Mouse (Mus musculus) monocyte, adult 5-6 weeks (primary cell): ENCODE results near the gene Col25a1. TPM values are rescaled to one million over a fixed set of nuclear protein-coding genes. Genes with fewer than 3 reads are reported as not detected.

Experiments used
- ATAC-seq: fragments of 153-309, 156-312 bp; replicated peaks from 2 replicates; pipeline ENCODE4 v1.8.0; 2017; ENCODE audit warnings: mild to moderate bottlenecking; ENCODE audit not compliant: low TSS enrichment, insufficient number of reproducible peaks, severe bottlenecking, poor library complexity, low FRiP score
- total RNA-seq: library from RNA; stranded (forward); fragments of 200-1000, 200-491, 200-594 nt; gene quantifications from 3 replicates; pipeline ENCODE4 v1.2.3, GENCODE M21; 2017

Gene Col25a1
- total RNA-seq, 1 experiment from 2014 or later, result not detected

GRCm38 (mm10) chr3:130232944-130233343 lies 101.6 kb downstream of the Col25a1 start:
- ATAC-seq, result no peak

DNA sequence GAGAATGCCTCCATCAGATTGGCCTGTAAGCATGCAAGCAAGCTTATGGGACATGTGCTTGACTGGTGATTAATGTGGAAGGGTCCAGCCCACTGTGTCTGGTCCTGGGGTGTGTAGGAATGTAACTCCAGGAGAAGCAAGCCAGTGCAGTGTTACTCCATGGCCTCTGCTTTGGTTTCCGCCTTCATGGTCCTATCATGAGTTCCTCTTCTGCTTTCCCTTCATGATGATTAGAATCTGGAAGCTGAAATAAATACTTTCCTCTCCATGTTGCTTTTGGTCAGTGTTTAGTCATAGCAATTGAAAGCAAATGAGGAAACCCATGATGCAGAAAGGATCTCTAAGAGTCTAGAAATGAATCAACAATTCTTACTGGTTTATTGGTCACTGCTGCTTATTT lies 103.9 kb downstream of the Col25a1 start:
- no peak for ATAC-seq

- ATAC-seq, result no peak
Measured at GRCm38 (mm10) chr3:130236129-130236528, 104.8 kb downstream of the Col25a1 start.

GRCm38 (mm10) chr3:130237852-130238251 lies 106.6 kb downstream of the Col25a1 start:
- no peak for ATAC-seq

DNA sequence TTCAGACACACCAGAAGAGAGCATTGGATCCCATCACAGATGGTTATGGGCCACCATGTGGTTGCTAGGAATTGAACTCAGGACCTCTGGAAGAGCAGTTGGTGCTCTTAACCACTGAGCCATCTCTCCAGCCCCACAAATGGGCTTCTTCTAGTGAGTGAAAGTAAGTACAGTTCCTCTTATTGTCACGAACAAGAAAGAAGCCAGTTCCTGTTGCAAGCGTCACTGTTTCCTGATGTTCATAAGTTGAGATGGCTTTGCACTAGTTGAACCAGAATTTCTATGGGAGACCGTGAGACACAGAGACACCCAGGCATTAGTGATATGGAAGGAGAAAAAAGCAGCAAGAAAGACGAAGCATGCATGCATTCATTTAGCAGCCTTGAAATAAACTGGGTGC lies 110.6 kb downstream of the Col25a1 start:
- ATAC-seq, result no peak

GRCm38 (mm10) chr3:130242647-130243296 lies 111.5 kb downstream of the Col25a1 start:
- no peak for ATAC-seq

GRCm38 (mm10) chr3:130252355-130252754 lies 121.1 kb downstream of the Col25a1 start:
- no peak for ATAC-seq

DNA sequence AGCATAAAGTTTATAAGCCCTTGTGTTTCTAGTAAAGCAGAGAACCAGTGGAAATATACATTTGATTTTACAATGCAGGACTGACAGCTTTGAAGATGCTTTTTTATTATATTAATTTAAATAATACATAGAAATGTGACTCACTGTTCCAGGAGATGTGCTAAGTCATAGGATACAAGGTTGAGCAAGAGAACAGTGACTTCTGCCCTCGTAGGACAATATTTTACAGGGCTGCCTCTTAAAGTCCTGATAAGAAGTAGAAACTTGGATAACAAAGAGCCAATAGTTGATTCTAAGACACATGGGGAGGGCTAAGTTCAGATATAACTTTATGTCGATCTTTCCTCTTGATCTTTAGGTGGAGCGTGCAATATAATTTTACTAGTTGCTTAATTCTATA lies 124.8 kb downstream of the Col25a1 start:
- ATAC-seq, result no peak

- no peak for ATAC-seq
Measured at GRCm38 (mm10) chr3:130256610-130257009, 125.3 kb downstream of the Col25a1 start.

GRCm38 (mm10) chr3:130259670-130260069 lies 128.4 kb downstream of the Col25a1 start:
- no peak for ATAC-seq

GRCm38 (mm10) chr3:130260316-130260715 lies 129.0 kb downstream of the Col25a1 start:
- ATAC-seq, result no peak

- ATAC-seq, result no peak
Measured at GRCm38 (mm10) chr3:130265104-130265503, 133.8 kb downstream of the Col25a1 start.

GRCm38 (mm10) chr3:130270509-130270908 lies 139.2 kb downstream of the Col25a1 start:
- ATAC-seq, result no peak

- no peak for ATAC-seq
Measured at GRCm38 (mm10) chr3:130273949-130274348, 142.6 kb downstream of the Col25a1 start.

DNA sequence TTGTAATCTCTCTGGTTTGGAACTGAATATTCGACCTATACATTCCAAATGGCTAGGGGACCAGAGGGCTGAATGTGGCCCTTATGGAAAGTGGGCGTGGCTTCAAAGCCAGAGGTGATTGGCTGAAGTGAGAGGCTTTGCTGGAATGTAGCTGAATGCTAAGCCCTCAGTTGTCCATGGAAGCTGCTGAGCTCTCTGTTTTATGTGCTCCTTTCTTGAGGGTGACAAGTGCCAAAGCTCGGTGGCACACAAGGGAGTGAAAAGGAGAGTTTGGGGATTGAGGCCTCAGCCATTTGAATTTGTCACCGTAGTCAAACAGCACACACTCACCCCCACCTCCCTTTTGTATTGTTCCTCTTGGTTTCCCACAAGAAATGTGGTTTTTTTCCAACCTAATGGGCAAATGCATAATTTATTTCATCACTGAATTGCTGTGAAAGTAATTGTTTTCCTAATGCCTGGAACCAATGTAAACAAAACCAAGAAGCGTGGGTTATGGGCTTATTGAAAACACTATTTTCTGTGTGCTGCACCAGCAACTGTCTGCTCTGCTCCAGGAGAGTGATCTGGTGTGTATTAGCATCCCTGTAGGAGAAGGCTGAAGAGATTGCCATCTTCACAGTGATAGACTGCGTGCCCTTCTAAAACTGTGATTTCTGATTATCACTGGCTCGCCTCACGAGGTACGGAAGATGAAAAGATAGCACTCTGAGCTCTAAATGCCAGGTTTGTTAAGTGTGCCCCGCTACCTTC lies 147.2 kb downstream of the Col25a1 start:
- no peak for ATAC-seq

DNA sequence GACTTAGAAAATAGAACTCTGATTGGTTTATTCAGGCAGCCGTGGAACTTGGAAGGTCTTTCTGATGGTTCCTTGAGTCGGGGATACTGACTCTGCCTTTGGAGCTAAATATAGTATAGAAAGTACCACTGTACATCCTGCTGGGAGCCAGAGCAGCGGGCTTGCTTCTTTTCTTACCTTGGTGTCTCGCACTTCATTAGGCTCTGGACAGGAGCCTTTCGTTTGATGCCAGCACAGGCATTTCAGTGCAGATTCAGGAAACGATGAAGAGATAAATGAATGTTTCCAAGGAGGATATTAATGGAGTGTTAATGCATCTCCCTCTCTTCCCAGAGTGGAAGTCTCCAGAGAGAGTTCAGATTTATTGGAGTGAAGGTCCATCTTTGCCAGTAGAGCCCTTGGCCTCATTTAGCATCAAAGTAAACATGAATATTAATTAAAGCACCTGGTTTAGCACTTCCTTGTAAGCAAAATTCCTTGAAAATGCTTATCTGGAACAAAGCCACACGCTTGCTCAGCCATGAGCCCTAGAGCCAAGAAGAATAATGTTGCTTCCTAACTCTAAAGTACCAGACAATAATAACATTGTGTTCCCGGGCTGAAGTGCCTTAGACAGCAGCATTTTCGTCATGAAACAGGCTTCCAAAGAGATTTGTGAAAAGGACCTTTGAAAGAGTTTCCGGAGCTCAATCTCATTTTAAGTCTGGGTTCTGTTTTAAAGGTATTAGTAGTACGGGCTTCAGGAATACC lies 151.9 kb downstream of the Col25a1 start:
- no peak for ATAC-seq

GRCm38 (mm10) chr3:130288102-130288501 lies 156.8 kb downstream of the Col25a1 start:
- ATAC-seq, result no peak

GRCm38 (mm10) chr3:130288756-130289155 lies 157.5 kb downstream of the Col25a1 start:
- no peak for ATAC-seq

DNA sequence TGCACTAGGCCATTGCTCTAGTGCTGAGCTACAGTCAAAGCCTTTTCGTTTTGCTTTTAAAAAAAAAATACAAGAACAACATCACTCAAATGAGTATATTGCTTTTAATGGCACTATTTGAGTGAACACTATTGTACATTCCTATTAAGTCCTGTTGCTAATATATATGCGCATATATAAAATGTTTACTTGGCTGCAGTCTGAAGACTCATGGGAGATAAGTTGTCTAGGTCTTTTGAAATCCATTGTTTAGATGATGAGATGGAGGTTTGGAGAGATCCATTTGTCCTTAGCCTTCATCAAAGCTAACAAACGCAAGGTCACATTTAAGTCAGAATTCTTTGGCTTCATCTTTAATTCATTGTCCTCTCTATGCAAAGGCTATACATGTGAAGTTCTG lies 157.9 kb downstream of the Col25a1 start:
- ATAC-seq, result no peak

DNA sequence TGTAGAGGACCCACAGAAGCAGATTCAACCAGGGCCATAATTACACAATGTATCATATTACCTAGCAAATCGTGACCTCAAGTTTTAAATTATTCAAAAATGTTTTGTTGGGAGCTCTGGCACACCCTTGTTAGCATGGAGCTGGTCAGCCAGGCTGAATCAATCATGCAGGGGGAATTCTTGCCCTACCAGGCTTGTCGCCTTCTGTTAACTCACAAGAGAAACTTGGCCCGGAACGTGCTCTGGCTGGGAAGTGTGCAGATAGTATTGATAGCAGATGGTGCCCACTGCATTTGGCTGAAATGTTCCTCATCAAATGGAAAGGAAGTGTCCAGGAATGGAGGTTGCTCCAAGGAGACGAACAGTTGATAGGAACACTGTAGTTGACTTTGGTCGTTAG lies 158.9 kb downstream of the Col25a1 start:
- ATAC-seq, result no peak
